Mouse (Mus musculus): Measurements from ENCODE around the gene Hist2h2ab.
"Not testable (repeated sequence)": the region's sequence is repeated elsewhere in the genome, so short reads cannot be mapped to it uniquely, and the experiment has no call there.

Hist2h2ab gene

GRCm38 (mm10) chr3:96238954-96239793, 19.5 kb downstream of the Hist2h2ab start, which contains the start of gene Hist2h3c2:
Hist2h3c2 (minus strand) TSS chr3:96239127.
- peak in 1 of 2 experiments; percentile 73 for DNase-seq

- DNase-seq, result peak; percentile 96 to 97
These were observed 20.5 kb downstream of the Hist2h2ab start, which contains the start of gene Hist2h2aa2 for GRCm38 (mm10) chr3:96239949-96240798. Hist2h2aa2 (minus strand) TSS chr3:96240276.

GRCm38 (mm10) chr3:96240799-96241197, 21.1 kb downstream of the Hist2h2ab start:
- no peak for DNase-seq

GRCm38 (mm10) chr3:96243921-96244572, 24.4 kb downstream of the Hist2h2ab start:
- DNase-seq, result peak in 1 of 2 experiments; percentile 61

GRCm38 (mm10) chr3:96245003-96245886, 25.6 kb downstream of the Hist2h2ab start, which contains the start of gene Hist2h2aa1:
Hist2h2aa1 (plus strand) TSS chr3:96245497.
- peak; percentile 82 to 93 for DNase-seq

GRCm38 (mm10) chr3:96246018-96246417, 26.4 kb downstream of the Hist2h2ab start:
- DNase-seq, result not testable (repeated sequence)

- DNase-seq, result not testable (repeated sequence)
These were observed 26.8 kb downstream of the Hist2h2ab start, which contains the start of gene Hist2h3c1 for GRCm38 (mm10) chr3:96246427-96246856. Hist2h3c1 (plus strand) TSS chr3:96246685.

GRCm38 (mm10) chr3:96247356-96248140, 27.9 kb downstream of the Hist2h2ab start:
- no peak for DNase-seq

GRCm38 (mm10) chr3:96248141-96249033, 28.7 kb downstream of the Hist2h2ab start:
- no peak for DNase-seq

- no peak for DNase-seq
These were observed 29.3 kb downstream of the Hist2h2ab start for GRCm38 (mm10) chr3:96249034-96249345.

GRCm38 (mm10) chr3:96250890-96251289, 31.2 kb downstream of the Hist2h2ab start:
- DNase-seq, result no peak

- no peak for DNase-seq
These were observed 32.1 kb downstream of the Hist2h2ab start for GRCm38 (mm10) chr3:96251787-96252186.

- DNase-seq, result no peak
These were observed 35.2 kb downstream of the Hist2h2ab start for GRCm38 (mm10) chr3:96254683-96255355.

- no peak for DNase-seq
These were observed 36.4 kb downstream of the Hist2h2ab start for GRCm38 (mm10) chr3:96255926-96256593.

- DNase-seq, result no peak
These were observed 37.5 kb downstream of the Hist2h2ab start for GRCm38 (mm10) chr3:96257190-96257589.

GRCm38 (mm10) chr3:96260220-96260619, 40.6 kb downstream of the Hist2h2ab start:
- no peak for DNase-seq

- DNase-seq, result no peak
These were observed 42.0 kb downstream of the Hist2h2ab start for GRCm38 (mm10) chr3:96261623-96262022.

- DNase-seq, result peak; percentile 82 to 92
These were observed 42.7 kb downstream of the Hist2h2ab start for GRCm38 (mm10) chr3:96262216-96262875.
